Mouse (Mus musculus) cerebellum, adult 2 months (tissue): Measurements from ENCODE around the gene Acot3.

Source experiments
- CTCF ChIP-seq: fragments of 200-500 bp; IDR thresholded peaks from 2 replicates; pipeline ENCODE4 v1.5.1; 2011; ENCODE audit warnings: low read depth, mild to moderate bottlenecking, control low read depth, low read length, moderate library complexity, borderline replicate concordance; ENCODE audit not compliant: insufficient read depth
- POLR2A ChIP-seq: fragments of 200-500 bp; IDR thresholded peaks from 2 replicates; pipeline ENCODE4 v1.6.1; 2011; ENCODE audit warnings: low read length, control low read depth, borderline replicate concordance; ENCODE audit not compliant: insufficient read depth

DNA sequence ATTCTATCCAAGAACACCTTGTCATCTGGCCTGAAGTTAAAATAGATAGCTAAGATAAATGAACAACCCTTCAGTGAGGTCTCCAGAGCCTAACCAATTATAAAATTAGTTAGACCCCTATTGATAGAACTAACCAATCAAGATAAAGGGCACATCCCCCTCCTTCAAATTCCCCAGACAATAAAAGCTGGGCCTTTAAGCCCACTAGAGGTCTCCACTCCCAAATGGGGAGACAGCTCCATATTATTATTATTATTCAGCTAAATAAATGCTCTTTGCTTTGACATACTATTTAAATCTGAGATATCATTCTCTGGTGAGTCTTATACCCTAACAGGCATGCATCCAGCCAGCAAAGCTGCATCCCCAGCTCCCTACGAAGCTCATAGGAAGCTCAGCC lies 58.0 kb downstream of the Acot3 start:
- TF ChIP-seq CTCF (no peak), POLR2A (no peak)
